Mouse (Mus musculus) embryonic facial prominence, embryonic 14.5 days (tissue): ENCODE results near the gene Hnrnph3. TPM values are rescaled to one million over a fixed set of nuclear protein-coding genes. Genes with fewer than 3 reads are reported as not detected.
A peak's percentile ranks its signal among the peaks of the same experiment; 100 is the strongest.

Experiments
- ATAC-seq: fragments of 200-750 bp; cut with Nextera tagmentation; 2 replicates; pipeline ENCODE4 v1.8.0; 2017; ENCODE audit warnings: low read depth, moderate number of reproducible peaks, moderate TSS enrichment
- DNase-seq: peaks from one replicate; pipeline ENCODE4 v3.0.0-alpha.2; 2015; ENCODE audit warnings: low spot score
- H3K27ac ChIP-seq: fragments of 300-500 bp; sonication (generic); replicated peaks from 2 replicates; pipeline ENCODE4 v1.5.1; 2014; ENCODE audit warnings: low read depth, mild to moderate bottlenecking, low read length, moderate library complexity
- H3K27me3 ChIP-seq: fragments of 300-500 bp; sonication (generic); replicated peaks from 2 replicates; pipeline ENCODE4 v1.6.1; 2014; ENCODE audit warnings: low read length; ENCODE audit not compliant: control insufficient read depth, insufficient read depth
- H3K36me3 ChIP-seq: fragments of 300-500 bp; sonication (generic); 2 replicates; pipeline ENCODE4 v1.6.1; 2014; ENCODE audit warnings: low read length, mixed read lengths; ENCODE audit not compliant: control insufficient read depth, insufficient read depth
- H3K4me1 ChIP-seq: fragments of 300-500 bp; sonication (generic); 2 replicates; pipeline ENCODE4 v1.6.1; 2014; ENCODE audit warnings: antibody characterized with exemption, low read length; ENCODE audit not compliant: control insufficient read depth, insufficient read depth
- H3K4me2 ChIP-seq: fragments of 300-500 bp; sonication (generic); 2 replicates; pipeline ENCODE4 v1.6.1; 2014; ENCODE audit warnings: low read depth, mild to moderate bottlenecking, low read length, moderate library complexity, mixed read lengths
- H3K4me3 ChIP-seq: fragments of 300-500 bp; sonication (generic); 2 replicates; pipeline ENCODE4 v1.5.1; 2014; ENCODE audit warnings: low read depth, mild to moderate bottlenecking, low read length
- H3K9ac ChIP-seq: fragments of 300-500 bp; sonication (generic); 2 replicates; pipeline ENCODE4 v1.6.1; 2014; ENCODE audit warnings: low read depth, mild to moderate bottlenecking, low read length, moderate library complexity, mixed read lengths
- H3K9me3 ChIP-seq: fragments of 300-500 bp; sonication (generic); 2 replicates; pipeline ENCODE4 v1.6.1; 2016; ENCODE audit warnings: low read length; ENCODE audit not compliant: control insufficient read depth
- WGBS: fragments of 180-500 bp; shearing (Covaris S2); extraction: QIAGEN DNeasy Blood & Tissue Kit; methylation state at CpG from one replicate; pipeline ENCODE4 v1.1.7; 2014; 5-methylcytosine and 5-hydroxymethylcytosine counted together
- polyA plus RNA-seq: library from polyadenylated mRNA; unstranded; fragments of >200 nt; fragmentation: Nextera tagmentation; extraction: Ambion mirVana; gene quantifications from 2 replicates; pipeline ENCODE4 v1.2.1, GENCODE M21; 2014

The Hnrnph3 gene
- polyA plus RNA-seq = 51.8 and 56.4 TPM in 2 replicates

DNA sequence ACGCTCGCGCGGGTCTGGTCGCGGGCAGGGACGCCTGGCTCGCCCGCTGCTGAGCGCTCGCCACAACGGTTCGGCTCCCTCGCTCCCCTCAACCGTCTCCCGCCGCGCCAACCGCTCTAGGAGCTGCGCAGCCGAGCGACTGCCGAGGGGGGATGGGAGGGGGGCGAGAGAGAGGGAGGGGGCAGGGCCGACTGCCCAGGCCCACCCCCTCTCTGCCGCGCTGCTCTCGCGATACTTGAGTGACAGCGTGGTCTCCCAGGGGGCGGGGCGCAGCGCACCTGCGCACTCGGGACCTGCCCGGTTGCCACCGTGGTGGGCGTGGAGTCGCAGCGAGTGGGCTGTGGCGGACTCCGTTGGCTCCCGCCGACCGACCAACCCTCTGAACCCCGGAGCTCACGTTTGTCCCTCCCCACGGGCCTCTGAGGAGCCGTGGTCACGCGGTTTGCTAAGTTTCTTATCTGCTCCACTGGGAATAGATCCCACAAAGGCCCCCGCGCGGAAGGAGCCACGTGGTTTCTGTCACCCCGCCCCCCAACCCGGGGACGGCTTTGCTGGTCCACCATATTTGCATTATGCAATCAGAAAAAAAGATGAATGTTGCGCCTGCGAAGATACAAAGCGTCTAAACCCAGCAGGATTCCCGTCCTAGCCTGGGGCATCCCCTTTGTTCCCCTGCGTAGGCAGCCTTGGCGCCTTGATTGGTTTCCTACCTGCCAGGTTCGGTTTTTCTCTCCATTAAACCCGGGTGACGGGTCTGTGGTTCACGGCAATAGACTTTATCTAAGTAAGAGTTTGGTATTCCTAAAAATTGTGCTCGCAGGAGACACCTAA, at the start of gene Hnrnph3, which contains the start of gene Pbld2:
Hnrnph3 (minus strand) TSS at position 469 of the 831 bp plus-strand sequence.
Pbld2 (plus strand) TSS at position 567 of the 831 bp plus-strand sequence.
- H3K9ac ChIP-seq = peak within 1 kb of the TSS; percentile 100
- WGBS = 0% methylated on average over 28 of the region's 69 CpGs
- peak within 1 kb of the TSS; percentile 100 for H3K27ac ChIP-seq
- H3K36me3 ChIP-seq = no peaks in the 10 kb centered on the region
- H3K4me2 ChIP-seq = peak within 1 kb of the TSS; percentile 84
- peak; percentile 97 for DNase-seq
- peak; percentile 93 for ATAC-seq
- H3K4me3 ChIP-seq = peak within 1 kb of the TSS; percentile 97
- no peaks in the 10 kb centered on the region for H3K27me3 ChIP-seq
- H3K4me1 ChIP-seq = peaks cover 28% of the 10 kb centered on the region
- no peaks in the 10 kb centered on the region for H3K9me3 ChIP-seq

DNA sequence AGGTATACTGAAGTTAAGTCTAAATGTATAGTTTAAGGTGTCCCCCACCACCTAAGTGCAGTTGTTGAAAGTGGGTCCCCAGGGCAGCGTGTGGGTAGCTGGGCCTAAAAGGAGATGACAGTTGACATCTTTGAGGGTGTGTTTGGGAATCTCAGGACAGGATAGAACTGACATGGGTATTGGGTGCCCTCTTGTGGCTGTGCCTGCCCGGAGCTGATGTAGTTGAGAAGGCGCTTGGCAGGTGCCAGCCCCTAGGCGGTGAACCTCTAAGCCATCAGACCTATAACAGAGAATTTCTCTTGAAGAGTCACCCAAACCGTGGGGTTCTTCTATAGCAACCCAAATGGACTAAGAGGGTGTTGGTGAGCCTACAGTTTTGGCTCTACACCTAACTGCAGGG, 42.0 kb upstream of the Hnrnph3 start:
- 13% methylated on average over 5 of the region's 5 CpGs for WGBS
- DNase-seq (peak; percentile 82), ATAC-seq (peak; percentile 88)
- no peaks in the 10 kb centered on the region for H3K27me3 ChIP-seq
- no peak overlapping the region for H3K4me2 ChIP-seq
- H3K27ac ChIP-seq = no peak overlapping the region
- no peaks in the 10 kb centered on the region for H3K36me3 ChIP-seq
- H3K9me3 ChIP-seq = no peaks in the 10 kb centered on the region
- H3K4me1 ChIP-seq = no peaks in the 10 kb centered on the region
- no peak overlapping the region for H3K9ac ChIP-seq
- H3K4me3 ChIP-seq = no peak overlapping the region

DNA sequence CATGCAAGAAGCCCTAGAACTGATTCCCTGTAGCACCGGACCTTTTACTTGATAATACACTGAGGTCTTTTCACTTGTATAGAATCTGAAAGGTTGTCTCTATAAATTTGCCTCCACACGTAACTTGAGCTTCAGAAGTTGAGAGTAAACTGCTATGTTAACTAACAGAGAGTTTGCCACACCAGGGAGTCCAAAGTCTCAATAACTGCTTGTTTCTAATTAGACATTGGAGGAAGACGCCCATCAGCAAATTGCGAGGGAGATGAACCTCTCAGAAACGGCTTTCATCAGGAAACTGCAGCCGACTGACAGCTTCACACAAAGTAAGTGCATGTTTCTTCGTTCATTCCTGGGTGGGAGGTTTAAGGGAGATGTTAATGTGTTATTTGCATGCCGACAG, 41.5 kb upstream of the Hnrnph3 start:
- H3K36me3 ChIP-seq = no peaks in the 10 kb centered on the region
- no peaks in the 10 kb centered on the region for H3K27me3 ChIP-seq
- no peaks in the 10 kb centered on the region for H3K9me3 ChIP-seq
- no peak for ATAC-seq
- no peak overlapping the region for H3K9ac ChIP-seq
- H3K27ac ChIP-seq = no peak overlapping the region
- no peak overlapping the region for H3K4me2 ChIP-seq
- no peak overlapping the region for H3K4me3 ChIP-seq
- H3K4me1 ChIP-seq = no peaks in the 10 kb centered on the region
- WGBS = 49% methylated on average over 8 of the region's 8 CpGs
- no peak for DNase-seq

DNA sequence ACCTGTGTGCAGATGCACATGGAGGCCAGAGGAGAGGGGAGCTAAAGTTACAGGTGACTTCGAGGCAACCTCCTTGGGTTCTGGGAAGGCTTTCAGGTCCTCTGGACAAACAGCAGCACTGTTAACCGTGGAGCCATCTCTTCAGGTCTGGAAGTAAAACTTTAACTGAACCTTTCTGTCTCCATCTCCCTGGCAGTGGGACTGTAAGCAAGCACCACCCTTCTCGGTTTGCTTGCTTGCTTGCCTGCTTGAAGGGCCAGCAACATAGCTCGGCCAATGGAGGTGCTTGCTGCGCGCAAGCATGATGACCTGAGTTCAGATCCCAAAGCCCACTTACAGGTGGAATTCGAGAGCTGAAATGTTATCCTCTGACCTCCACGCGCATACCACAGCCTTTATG, 40.5 kb upstream of the Hnrnph3 start:
- Histone ChIP-seq H3K9ac (no peak overlapping the region), H3K36me3 (no peaks in the 10 kb centered on the region), H3K4me3 (no peak overlapping the region), H3K27me3 (no peaks in the 10 kb centered on the region), H3K4me1 (no peaks in the 10 kb centered on the region), H3K4me2 (no peak overlapping the region), H3K27ac (no peak overlapping the region), H3K9me3 (no peaks in the 10 kb centered on the region)
- ATAC-seq (no peak), DNase-seq (no peak)
- WGBS = 75% methylated on average over 9 of the region's 9 CpGs

DNA sequence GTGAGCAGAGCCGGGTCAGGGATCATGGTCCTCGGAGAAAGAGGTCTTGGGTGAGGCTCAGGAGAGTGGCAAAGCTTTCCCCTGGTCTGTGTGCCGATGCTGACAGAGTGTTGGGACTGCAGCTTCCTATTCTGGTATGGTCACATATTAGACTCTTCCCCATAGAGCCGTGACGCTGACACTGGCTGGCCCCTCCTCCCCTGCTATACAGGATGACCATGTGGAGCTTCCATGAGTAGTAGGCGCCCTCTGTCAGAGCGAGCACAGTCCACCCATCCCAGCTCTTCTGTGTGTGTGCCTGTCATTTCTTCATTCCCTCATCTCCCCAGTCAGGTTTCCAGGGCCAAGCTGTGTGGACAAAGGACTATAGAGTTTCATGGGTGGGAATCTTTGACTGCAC, 39.3 kb upstream of the Hnrnph3 start:
- ATAC-seq (peak; percentile 18; the same call in 1 of the 2 replicates), DNase-seq (no peak)
- Histone ChIP-seq H3K27ac (no peak overlapping the region), H3K4me3 (no peak overlapping the region), H3K27me3 (no peaks in the 10 kb centered on the region), H3K36me3 (no peaks in the 10 kb centered on the region), H3K4me2 (no peak overlapping the region), H3K9me3 (no peaks in the 10 kb centered on the region), H3K4me1 (no peaks in the 10 kb centered on the region), H3K9ac (no peak overlapping the region)
- 66% methylated on average over 6 of the region's 7 CpGs for WGBS

DNA sequence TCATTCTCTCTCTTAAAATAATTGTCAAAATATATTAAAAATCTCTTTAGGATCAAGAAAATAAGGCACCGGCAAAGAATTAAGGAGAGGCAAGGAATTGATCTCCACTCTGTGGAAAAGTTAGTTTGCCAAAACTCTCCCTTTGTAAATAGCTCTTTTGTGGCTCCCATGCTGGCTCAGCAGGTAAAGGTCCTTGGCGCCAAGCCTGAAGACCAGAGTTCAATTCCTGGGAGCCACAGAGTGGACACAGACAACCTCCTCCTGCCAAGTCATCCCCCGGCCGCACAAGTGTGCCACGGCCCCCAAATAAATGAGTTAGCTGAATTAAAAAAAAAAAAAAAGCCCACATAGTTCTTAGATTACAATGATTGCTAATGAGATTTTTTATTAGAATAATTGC, 38.7 kb upstream of the Hnrnph3 start:
- no peaks in the 10 kb centered on the region for H3K4me1 ChIP-seq
- no peaks in the 10 kb centered on the region for H3K36me3 ChIP-seq
- 85% methylated on average over 5 of the region's 5 CpGs for WGBS
- H3K9ac ChIP-seq = no peak overlapping the region
- DNase-seq = no peak
- no peaks in the 10 kb centered on the region for H3K9me3 ChIP-seq
- H3K4me2 ChIP-seq = no peak overlapping the region
- no peak overlapping the region for H3K27ac ChIP-seq
- ATAC-seq = no peak
- H3K27me3 ChIP-seq = no peaks in the 10 kb centered on the region
- H3K4me3 ChIP-seq = no peak overlapping the region

DNA sequence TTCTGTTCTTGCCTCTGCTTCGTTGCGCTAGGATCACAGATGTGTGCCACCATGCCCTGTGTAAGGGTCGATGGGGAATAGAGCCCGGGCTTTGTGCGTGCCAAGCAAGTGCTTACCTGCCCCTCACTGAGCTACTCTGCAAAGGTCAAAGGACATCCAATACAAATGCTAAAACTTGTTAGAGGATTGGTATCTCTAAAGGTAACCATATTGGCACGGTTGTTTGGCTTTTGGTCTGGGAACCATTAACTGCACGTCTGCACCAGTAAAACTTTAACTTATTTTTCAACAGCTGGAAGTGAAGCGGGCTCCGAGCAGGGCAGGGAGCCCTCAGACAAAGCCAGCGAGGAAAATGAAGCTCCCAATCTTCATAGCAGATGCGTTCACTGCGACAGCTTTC, 37.2 kb upstream of the Hnrnph3 start:
- H3K9me3 ChIP-seq = no peaks in the 10 kb centered on the region
- DNase-seq = no peak
- no peak overlapping the region for H3K4me2 ChIP-seq
- no peak overlapping the region for H3K27ac ChIP-seq
- no peak overlapping the region for H3K4me3 ChIP-seq
- no peaks in the 10 kb centered on the region for H3K27me3 ChIP-seq
- no peaks in the 10 kb centered on the region for H3K4me1 ChIP-seq
- H3K9ac ChIP-seq = no peak overlapping the region
- H3K36me3 ChIP-seq = no peaks in the 10 kb centered on the region
- no peak for ATAC-seq
- 64% methylated on average over 11 of the region's 12 CpGs for WGBS

DNA sequence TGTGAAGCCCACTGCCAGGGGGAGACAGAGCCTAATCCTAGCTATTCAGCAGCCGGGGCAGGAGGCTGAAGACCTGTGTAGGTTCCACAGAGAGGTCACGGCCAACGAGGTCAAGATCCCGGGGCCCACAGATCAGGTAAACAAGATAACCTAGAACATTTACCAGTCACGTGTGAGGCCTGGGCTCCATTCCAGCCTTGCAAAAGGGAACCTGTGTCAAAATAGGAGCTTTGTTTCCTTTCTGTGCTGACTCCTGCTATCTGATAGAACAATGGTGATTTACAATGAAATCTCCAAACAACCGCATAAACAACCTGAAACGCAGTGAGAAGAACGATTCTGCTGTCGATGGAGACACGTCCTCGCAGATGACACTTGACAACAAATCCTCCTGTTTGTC, 36.4 kb upstream of the Hnrnph3 start:
- DNase-seq = no peak
- H3K4me1 ChIP-seq = no peaks in the 10 kb centered on the region
- no peak overlapping the region for H3K27ac ChIP-seq
- no peaks in the 10 kb centered on the region for H3K36me3 ChIP-seq
- ATAC-seq = no peak
- H3K9ac ChIP-seq = no peak overlapping the region
- no peaks in the 10 kb centered on the region for H3K27me3 ChIP-seq
- H3K4me3 ChIP-seq = no peak overlapping the region
- H3K9me3 ChIP-seq = no peaks in the 10 kb centered on the region
- no peak overlapping the region for H3K4me2 ChIP-seq
- WGBS = 72% methylated on average over 11 of the region's 11 CpGs

DNA sequence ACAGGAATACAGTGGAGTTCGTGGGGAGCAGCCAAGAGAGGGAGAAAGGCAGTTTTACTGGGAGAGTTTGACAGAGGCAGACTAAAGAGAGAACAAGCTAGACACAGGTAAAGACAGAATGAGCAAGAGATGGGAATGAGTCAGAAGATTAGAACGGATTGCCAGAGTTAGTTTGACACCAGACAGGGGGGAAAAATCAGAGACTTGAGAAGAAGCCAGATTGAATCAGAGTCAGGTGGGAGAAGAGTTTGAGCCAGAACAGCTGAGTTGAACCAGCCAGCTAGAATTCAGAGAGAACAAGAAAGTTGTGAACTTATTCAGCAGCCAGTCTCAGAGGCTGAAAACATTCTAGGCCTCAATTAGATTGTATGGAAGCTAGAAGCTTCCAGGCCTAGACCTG, 35.8 kb upstream of the Hnrnph3 start, which contains the start of gene Pbld1:
Pbld1 (plus strand) TSS at position 301 of the 400 bp plus-strand sequence.
- Histone ChIP-seq H3K27me3 (no peaks in the 10 kb centered on the region), H3K27ac (no peak within 1 kb of the TSS), H3K9ac (no peak within 1 kb of the TSS), H3K4me3 (no peak within 1 kb of the TSS), H3K4me2 (no peak within 1 kb of the TSS), H3K36me3 (no peaks in the 10 kb centered on the region), H3K9me3 (no peaks in the 10 kb centered on the region), H3K4me1 (no peaks in the 10 kb centered on the region)
- DNase-seq = no peak
- WGBS = 77% methylated on average over 2 of the region's 2 CpGs
- ATAC-seq = no peak
